Mouse (Mus musculus) heart, postnatal 0 days (tissue): ENCODE results near the gene Extl1. TPM values are rescaled to one million over a fixed set of nuclear protein-coding genes. Genes with fewer than 3 reads are reported as not detected.
A peak's percentile ranks its signal among the peaks of the same experiment; 100 is the strongest.

Experiments
- ATAC-seq: fragments of 200-750 bp; cut with Nextera tagmentation; 2 replicates; pipeline ENCODE4 v1.8.0; 2017; ENCODE audit warnings: low read depth, moderate number of reproducible peaks, moderate library complexity; ENCODE audit not compliant: insufficient read depth
- DNase-seq: peaks from one replicate; pipeline ENCODE4 v3.0.0-alpha.2; 2016; ENCODE audit warnings: low spot score
- H3K27ac ChIP-seq: fragments of 300-500 bp; sonication (generic); 2 replicates; pipeline ENCODE4 v1.5.1; 2014; ENCODE audit warnings: low read depth, mild to moderate bottlenecking
- H3K27me3 ChIP-seq: fragments of 300-500 bp; sonication (generic); 2 replicates; pipeline ENCODE4 v1.6.1; 2014; ENCODE audit warnings: low read length, mixed read lengths; ENCODE audit not compliant: control insufficient read depth, insufficient read depth
- H3K36me3 ChIP-seq: fragments of 300-500 bp; sonication (generic); replicated peaks from 2 replicates; pipeline ENCODE4 v1.6.1; 2014; ENCODE audit warnings: low read length, mixed read lengths; ENCODE audit not compliant: control insufficient read depth, insufficient read depth
- H3K4me1 ChIP-seq: fragments of 300-500 bp; sonication (generic); 2 replicates; pipeline ENCODE4 v1.6.1; 2014; ENCODE audit warnings: antibody characterized with exemption; ENCODE audit not compliant: control insufficient read depth, insufficient read depth
- H3K4me2 ChIP-seq: fragments of 300-500 bp; sonication (generic); 2 replicates; pipeline ENCODE4 v1.6.1; 2014; ENCODE audit warnings: low read depth, mild to moderate bottlenecking, low read length, moderate library complexity
- H3K4me3 ChIP-seq: fragments of 300-500 bp; sonication (generic); 2 replicates; pipeline ENCODE4 v1.5.1; 2014; ENCODE audit warnings: low read depth, low read length
- H3K9ac ChIP-seq: fragments of 300-500 bp; sonication (generic); replicated peaks from 2 replicates; pipeline ENCODE4 v1.6.1; 2014; ENCODE audit warnings: low read depth, low read length, mixed read lengths
- H3K9me3 ChIP-seq: fragments of 300-500 bp; sonication (generic); replicated peaks from 2 replicates; pipeline ENCODE4 v1.6.1; 2016; ENCODE audit warnings: low read length; ENCODE audit not compliant: control insufficient read depth
- CTCF ChIP-seq: IDR thresholded peaks from 2 replicates; pipeline ENCODE4 v1.5.1; 2016; ENCODE audit warnings: antibody characterized with exemption, control low read depth, low read depth
- EP300 ChIP-seq: IDR thresholded peaks from 2 replicates; pipeline ENCODE4 v1.6.1; 2016; ENCODE audit warnings: antibody characterized with exemption, low read depth
- WGBS: fragments of 180-500 bp; shearing (Covaris S2); extraction: QIAGEN DNeasy Blood & Tissue Kit; methylation state at CpG from one replicate; pipeline ENCODE4 v1.1.7; 2014; 5-methylcytosine and 5-hydroxymethylcytosine counted together
- polyA plus RNA-seq: library from polyadenylated mRNA; unstranded; fragments of >200 nt; fragmentation: Nextera tagmentation; extraction: Ambion mirVana; gene quantifications from 2 replicates; pipeline ENCODE4 v1.2.1, GENCODE M21; 2015
- total RNA-seq: library from RNA; depleted of rRNA; stranded (reverse); fragments of >200 nt; gene quantifications from 2 replicates; pipeline ENCODE4 v1.2.3, GENCODE M21; 2014; ENCODE audit warnings: low replicate concordance

The Extl1 gene
- total and polyA plus RNA-seq, 2 experiments from 2014 or later: 3.1 to 3.4 TPM

DNA sequence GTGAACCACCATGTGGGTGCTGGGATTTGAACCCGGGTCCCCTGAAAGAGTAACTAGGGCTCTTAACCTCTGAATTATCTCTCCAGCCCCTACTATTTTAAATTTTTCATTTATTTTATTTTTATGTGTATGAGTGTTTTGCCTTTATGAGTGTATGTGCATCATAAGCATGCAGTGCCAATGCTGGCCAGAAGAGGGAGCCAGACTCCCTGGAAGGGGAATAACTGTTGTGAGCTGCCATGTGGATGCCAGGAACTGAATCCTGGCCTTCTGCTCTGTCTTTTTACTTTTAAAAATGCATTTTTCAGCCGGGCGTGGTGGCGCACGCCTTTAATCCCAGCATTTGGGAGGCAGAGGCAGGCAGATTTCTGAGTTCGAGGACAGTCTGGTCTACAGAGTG lies 70.7 kb downstream of the Extl1 start:
- Histone ChIP-seq H3K4me2 (no peak overlapping the region), H3K9ac (no peak overlapping the region), H3K4me3 (no peak overlapping the region), H3K36me3 (peaks cover 5% of the 10 kb centered on the region; the same call in 1 of the 2 replicates), H3K27ac (no peak overlapping the region), H3K27me3 (no peaks in the 10 kb centered on the region), H3K9me3 (no peaks in the 10 kb centered on the region), H3K4me1 (peaks cover 12% of the 10 kb centered on the region; the same call in 1 of the 2 replicates)
- ATAC-seq (no peak), DNase-seq (no peak)
- WGBS: 96% methylated on average over 6 of the region's 6 CpGs
- TF ChIP-seq CTCF (peak; percentile 34), EP300 (no peak)

DNA sequence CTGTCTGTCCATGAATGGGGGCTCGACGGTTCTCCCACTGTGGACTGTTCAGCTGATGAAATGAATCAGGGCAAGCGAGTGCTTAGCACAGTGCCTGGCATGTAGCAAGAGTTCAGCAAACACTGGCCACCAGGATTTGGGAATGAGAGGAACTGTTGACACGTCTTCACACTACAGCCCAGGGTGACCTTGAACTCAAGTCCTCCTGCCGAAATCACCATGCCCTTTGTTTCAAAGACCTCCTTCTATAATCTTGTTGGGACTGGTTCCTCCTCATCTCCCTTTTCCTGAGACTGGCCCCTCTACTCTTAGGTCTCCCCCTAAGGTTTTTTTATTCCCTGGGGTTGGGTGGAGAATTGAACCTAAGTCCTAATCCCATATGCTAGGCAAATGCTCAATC lies 71.3 kb downstream of the Extl1 start:
- TF ChIP-seq CTCF (no peak), EP300 (no peak)
- WGBS: 80% methylated on average over 5 of the region's 5 CpGs
- Histone ChIP-seq H3K36me3 (no peaks in the 10 kb centered on the region), H3K4me1 (peaks cover 12% of the 10 kb centered on the region), H3K9ac (no peak overlapping the region), H3K9me3 (no peaks in the 10 kb centered on the region), H3K27ac (no peak overlapping the region), H3K4me2 (no peak overlapping the region), H3K27me3 (no peaks in the 10 kb centered on the region), H3K4me3 (no peak overlapping the region)
- DNase-seq (no peak), ATAC-seq (no peak)

DNA sequence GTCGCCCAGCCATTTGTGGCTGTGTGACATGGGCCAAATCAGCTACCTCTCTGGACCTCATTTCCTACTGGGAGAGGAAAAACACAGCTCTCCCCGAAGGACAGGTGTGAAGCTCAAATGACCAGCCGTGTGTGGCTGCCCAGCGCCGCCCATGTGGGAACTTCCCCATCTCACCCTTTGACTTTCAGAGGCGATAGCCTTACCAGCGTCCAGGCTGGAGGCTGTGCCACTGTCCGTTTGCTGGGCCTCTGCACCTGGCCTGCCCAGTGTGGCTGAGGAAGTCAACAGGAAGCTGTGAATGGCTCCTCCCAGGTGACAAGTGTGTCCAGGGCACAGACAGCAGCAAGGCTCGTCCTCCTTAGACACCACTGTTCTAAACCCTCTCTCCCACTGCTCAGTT lies 71.9 kb downstream of the Extl1 start:
- 87% methylated on average over 9 of the region's 9 CpGs for WGBS

DNA sequence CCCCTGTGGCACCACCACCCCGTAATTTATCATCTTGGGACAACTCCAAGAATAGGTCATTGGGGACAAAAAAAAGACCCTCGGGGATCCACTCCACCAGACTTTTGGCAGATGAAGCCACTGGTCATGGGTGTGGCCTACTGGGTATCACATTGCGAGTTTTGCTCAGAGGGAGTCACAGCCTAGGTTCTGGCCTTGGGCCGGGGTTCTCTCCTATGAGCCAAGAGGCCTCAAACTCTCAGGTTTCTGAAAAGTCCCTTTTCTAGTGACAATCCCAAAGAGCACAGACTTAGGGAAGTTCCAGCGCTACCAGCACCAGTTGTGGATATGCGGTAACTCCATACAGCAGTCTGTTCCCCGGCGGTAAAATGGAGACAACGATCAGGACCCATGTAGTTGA lies 73.0 kb downstream of the Extl1 start:
- Histone ChIP-seq H3K9ac (no peak overlapping the region), H3K27me3 (no peaks in the 10 kb centered on the region), H3K36me3 (no peaks in the 10 kb centered on the region), H3K4me2 (no peak overlapping the region), H3K9me3 (no peaks in the 10 kb centered on the region), H3K4me1 (peaks cover 14% of the 10 kb centered on the region), H3K4me3 (no peak overlapping the region), H3K27ac (no peak overlapping the region)
- whole genome bisulfite sequencing: 81% methylated on average over 9 of the region's 9 CpGs
- ATAC-seq (no peak), DNase-seq (no peak)
- TF ChIP-seq EP300: no peak
- TF ChIP-seq CTCF: no peak

More for the DNA sequence above, 71.9 kb downstream of the Extl1 start:
- H3K4me2 ChIP-seq: no peak overlapping the region
- H3K4me1 ChIP-seq: peaks cover 14% of the 10 kb centered on the region
- DNase-seq (no peak), ATAC-seq (no peak)
- no peak overlapping the region for H3K27ac ChIP-seq
- H3K27me3 ChIP-seq: no peaks in the 10 kb centered on the region
- no peak for TF ChIP-seq CTCF
- no peak for TF ChIP-seq EP300
- H3K9ac ChIP-seq: no peak overlapping the region
- H3K36me3 ChIP-seq: no peaks in the 10 kb centered on the region
- H3K4me3 ChIP-seq: no peak overlapping the region
- H3K9me3 ChIP-seq: no peaks in the 10 kb centered on the region

DNA sequence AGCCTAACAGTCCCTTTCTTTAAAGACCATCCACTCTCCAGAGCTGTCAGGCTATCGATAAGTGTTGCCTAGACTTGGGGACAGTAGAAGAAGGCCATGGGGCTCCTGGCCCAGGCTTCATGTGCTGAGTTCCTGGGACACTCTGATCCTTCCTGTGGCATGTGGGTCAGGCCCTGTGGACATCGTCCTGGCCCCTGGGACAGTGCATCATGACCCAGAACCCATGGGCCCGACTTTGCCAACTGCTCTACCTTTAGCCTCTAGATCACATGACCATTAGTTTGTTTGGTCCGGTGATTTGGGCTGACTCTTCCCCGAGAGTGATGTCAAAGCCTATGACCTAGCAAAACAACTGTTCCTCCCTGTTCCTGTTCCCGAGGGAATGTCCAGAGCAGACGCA lies 73.5 kb downstream of the Extl1 start:
- Histone ChIP-seq H3K9me3 (no peaks in the 10 kb centered on the region), H3K27ac (no peak overlapping the region), H3K36me3 (no peaks in the 10 kb centered on the region), H3K4me3 (no peak overlapping the region), H3K27me3 (no peaks in the 10 kb centered on the region), H3K4me2 (no peak overlapping the region), H3K9ac (no peak overlapping the region), H3K4me1 (peaks cover 14% of the 10 kb centered on the region)
- TF ChIP-seq CTCF: no peak
- no peak for TF ChIP-seq EP300
- ATAC-seq (no peak), DNase-seq (no peak)
- WGBS: 84% methylated on average over 7 of the region's 7 CpGs

DNA sequence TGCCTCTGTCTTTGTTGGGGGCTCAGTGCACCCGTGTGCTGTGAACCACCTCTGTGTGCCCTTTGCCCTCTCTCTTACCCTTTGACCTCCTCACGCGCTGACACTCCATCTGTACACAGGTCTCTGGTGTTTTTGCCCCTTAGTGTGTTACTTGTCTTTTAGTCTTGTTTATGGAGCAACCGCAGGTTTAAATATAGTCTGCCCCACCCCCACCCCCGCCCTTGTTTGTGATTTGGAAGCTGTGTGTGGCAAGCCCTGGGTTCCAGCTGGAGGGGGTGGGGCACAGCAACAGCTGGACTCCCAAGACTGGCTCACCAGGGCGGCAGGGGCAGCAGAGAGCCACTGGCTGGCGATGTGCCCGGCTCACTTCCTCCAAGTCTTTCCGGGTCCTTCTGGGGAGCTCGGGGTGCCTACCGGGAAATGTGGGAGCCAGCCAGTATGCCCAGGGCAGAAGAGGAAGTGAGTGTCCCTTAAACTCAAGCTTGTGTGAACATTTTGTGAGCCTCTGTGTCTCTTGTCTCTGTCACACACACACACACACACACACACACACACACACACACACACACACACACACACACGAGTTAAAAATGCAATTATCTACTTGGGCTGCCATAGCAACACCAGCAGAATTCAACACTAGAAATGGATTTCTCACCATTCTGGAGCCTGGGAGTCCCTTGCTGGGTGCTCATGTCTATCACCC lies 76.1 kb downstream of the Extl1 start:
- Histone ChIP-seq H3K4me3 (0 out of 2 replicates have a peak overlapping the region, but pooled peaks have one; percentile 5), H3K36me3 (no peaks in the 10 kb centered on the region), H3K9ac (peak overlapping the region; percentile 29; the same call in 1 of the 2 replicates), H3K4me2 (peak overlapping the region; percentile 43), H3K9me3 (no peaks in the 10 kb centered on the region), H3K27me3 (no peaks in the 10 kb centered on the region), H3K27ac (peak overlapping the region; percentile 53), H3K4me1 (peaks cover 14% of the 10 kb centered on the region)
- ATAC-seq (peak; percentile 76; the same call in 1 of the 2 replicates), DNase-seq (peak; percentile 51)
- peak; percentile 44 for TF ChIP-seq CTCF
- TF ChIP-seq EP300: 0 out of 2 replicates have a peak, but pooled peaks have one; percentile 19
- 8% methylated on average over 12 of the region's 12 CpGs for WGBS
